Mouse (Mus musculus) spleen, adult 2 months (tissue): Measurements from ENCODE around the gene Krt8.

Experiments used
- CTCF ChIP-seq: fragments of 200-500 bp; IDR thresholded peaks from 2 replicates; pipeline ENCODE4 v1.5.1; 2011; ENCODE audit warnings: mild to moderate bottlenecking, inconsistent platforms; ENCODE audit not compliant: insufficient read depth, insufficient read length, insufficient replicate concordance; ENCODE audit errors: extremely low read depth
- POLR2A ChIP-seq: fragments of 200-500 bp; IDR thresholded peaks from 2 replicates; pipeline ENCODE4 v1.6.1; 2011; ENCODE audit warnings: low read depth, low read length, inconsistent platforms

GRCm38 (mm10) chr15:102022481-102022880 lies 18.2 kb upstream of the Krt8 start:
- TF ChIP-seq CTCF: no peak
- TF ChIP-seq POLR2A: no peak
